Mouse (Mus musculus): ENCODE results near the gene Clock. TPM values are rescaled to one million over a fixed set of nuclear protein-coding genes. Genes with fewer than 3 reads are reported as not detected.

The Clock gene
- 36.7 TPM for polyA plus RNA-seq (2014; fragmentation: Illumina TruSeq; extraction: RNeasy Lipid Tissue Mini Kit (QIAGEN cat#74804); ENCODE audit: low read depth, low replicate concordance)

GRCm38 (mm10) chr5:76304452-76305341 is at the start of gene Clock:
Clock (minus strand) TSS chr5:76304792.

GRCm38 (mm10) chr5:76330953-76331352 is 26.4 kb upstream of the Clock start, which contains the start of gene Pdcl2:
Pdcl2 (minus strand) TSS chr5:76331156.

GRCm38 (mm10) chr5:76183750-76184261 is 120.8 kb downstream of the Clock start, which contains the start of gene Tmem165:
Tmem165 (plus strand) TSS chr5:76183880.

Other genes starting within 250 kb of the Clock start
- 5.3 TPM for gene Srd5a3, start 164.5 kb downstream of the Clock start, polyA plus RNA-seq (2014; fragmentation: Illumina TruSeq; extraction: RNeasy Lipid Tissue Mini Kit (QIAGEN cat#74804); ENCODE audit: low read depth, low replicate concordance)
- gene Tmem165, start 120.9 kb downstream of the Clock start, polyA plus RNA-seq (2014; fragmentation: Illumina TruSeq; extraction: RNeasy Lipid Tissue Mini Kit (QIAGEN cat#74804); ENCODE audit: low read depth, low replicate concordance), result 65.6 TPM
- gene Pdcl2, start 26.4 kb upstream of the Clock start, polyA plus RNA-seq (2014; fragmentation: Illumina TruSeq; extraction: RNeasy Lipid Tissue Mini Kit (QIAGEN cat#74804); ENCODE audit: low read depth, low replicate concordance), result 2,703 TPM
- gene Nmu, start 59.0 kb upstream of the Clock start, polyA plus RNA-seq (2014; fragmentation: Illumina TruSeq; extraction: RNeasy Lipid Tissue Mini Kit (QIAGEN cat#74804); ENCODE audit: low read depth, low replicate concordance), result not detected
- not detected for gene Gm7271, start 179.2 kb upstream of the Clock start, polyA plus RNA-seq (2014; fragmentation: Illumina TruSeq; extraction: RNeasy Lipid Tissue Mini Kit (QIAGEN cat#74804); ENCODE audit: low read depth, low replicate concordance)
- 54.5 TPM for gene Exoc1, start 224.5 kb upstream of the Clock start, polyA plus RNA-seq (2014; fragmentation: Illumina TruSeq; extraction: RNeasy Lipid Tissue Mini Kit (QIAGEN cat#74804); ENCODE audit: low read depth, low replicate concordance)